Mouse (Mus musculus) heart, adult 2 months (tissue): Measurements from ENCODE around the gene Tent4b. TPM values are rescaled to one million over a fixed set of nuclear protein-coding genes. Genes with fewer than 3 reads are reported as not detected.
A peak's percentile ranks its signal among the peaks of the same experiment; 100 is the strongest.

Experiments used
- DNase-seq, 2 experiments: peaks; one replicate each; pipeline ENCODE4 v3.0.0; 2021
- H3K27ac ChIP-seq: fragments of 200-600 bp; 2 replicates; pipeline ENCODE4 v1.8.1; 2022
- H3K27me3 ChIP-seq: fragments of 200-500 bp; 2 replicates; pipeline ENCODE4 v1.6.1; 2012; ENCODE audit warnings: mild to moderate bottlenecking, low read length, inconsistent platforms, mixed read lengths; ENCODE audit not compliant: control insufficient read depth, insufficient read depth
- H3K36me3 ChIP-seq: fragments of 200-500 bp; 2 replicates; pipeline ENCODE4 v1.6.1; 2012; ENCODE audit warnings: low read length, inconsistent platforms; ENCODE audit not compliant: control insufficient read depth, insufficient read depth
- H3K4me1 ChIP-seq: fragments of 200-500 bp; 2 replicates; pipeline ENCODE4 v1.6.1; 2011; ENCODE audit warnings: low read length; ENCODE audit not compliant: control insufficient read depth, insufficient read depth
- H3K4me3 ChIP-seq: fragments of 200-600 bp; 2 replicates; pipeline ENCODE4 v1.8.1; 2022
- H3K79me2 ChIP-seq: fragments of 200-500 bp; replicated peaks from 2 replicates; pipeline ENCODE4 v1.6.1; 2012; ENCODE audit warnings: mild to moderate bottlenecking, inconsistent platforms, low read length, moderate library complexity, mixed read lengths; ENCODE audit not compliant: control insufficient read depth, insufficient read depth
- H3K9ac ChIP-seq: fragments of 200-500 bp; 2 replicates; pipeline ENCODE4 v1.6.1; 2012; ENCODE audit warnings: low read depth, mild to moderate bottlenecking, control low read depth, inconsistent platforms, low read length, mixed read lengths
- CTCF ChIP-seq: fragments of 200-600 bp; IDR thresholded peaks from 2 replicates; pipeline ENCODE4 v1.8.1; 2022; ENCODE audit warnings: antibody characterized with exemption, mild to moderate bottlenecking, moderate library complexity
- EP300 ChIP-seq: fragments of 200-500 bp; IDR thresholded peaks from 2 replicates; pipeline ENCODE4 v1.6.1; 2011; ENCODE audit warnings: low read depth, low read length, control low read depth; ENCODE audit not compliant: insufficient read depth
- POLR2A ChIP-seq: fragments of 200-500 bp; IDR thresholded peaks from 2 replicates; pipeline ENCODE4 v1.6.1; 2011; ENCODE audit warnings: mild to moderate bottlenecking, low read depth, low read length, control low read depth; ENCODE audit not compliant: insufficient read depth
- WGBS: fragments of 180-500 bp; shearing (Covaris S2); methylation state at CpG from one replicate; pipeline ENCODE4 v1.1.7; 2018; 5-methylcytosine and 5-hydroxymethylcytosine counted together
- intact Hi-C: fragments of 180-260 bp; cut with DNase I; formaldehyde crosslinking; loops from one replicate; pipeline ENCODE4 v1.15.1; 2025
- polyA plus RNA-seq: library from polyadenylated mRNA; depleted of rRNA; stranded (reverse); fragments of >200 nt; gene quantifications from 2 replicates; pipeline ENCODE4 v1.2.3, GENCODE M21; 2012
- total RNA-seq, 2 experiments: library from RNA; stranded (reverse); gene quantifications; 2 replicates each; pipeline ENCODE4 v1.2.3; 2021

Gene Tent4b
- total and polyA plus RNA-seq, 3 experiments: 14.3 to 19.2 (median 18.8) TPM

GRCm38 (mm10) chr8:88297976-88298732 is 99.1 kb downstream of the Tent4b start:
- H3K4me3 ChIP-seq: no peak overlapping the region
- peaks cover 3% of the 10 kb centered on the region; the same call in 1 of the 2 replicates for H3K4me1 ChIP-seq
- no peaks in the 10 kb centered on the region for H3K27me3 ChIP-seq
- H3K36me3 ChIP-seq: no peaks in the 10 kb centered on the region
- intact Hi-C loops: no loop called here
- no peak for TF ChIP-seq CTCF
- no peak for TF ChIP-seq POLR2A
- TF ChIP-seq EP300: no peak
- 34% methylated on average over 12 of the region's 12 CpGs for WGBS
- H3K79me2 ChIP-seq: no peaks in the 10 kb centered on the region
- peak in 1 of 2 experiments; percentile 68 for DNase-seq
- H3K27ac ChIP-seq: peak overlapping the region; percentile 15; the same call in 1 of the 2 replicates
- no peak overlapping the region for H3K9ac ChIP-seq

- H3K4me3 ChIP-seq: no peak overlapping the region
- H3K4me1 ChIP-seq: peaks cover 3% of the 10 kb centered on the region; the same call in 1 of the 2 replicates
- H3K79me2 ChIP-seq: no peaks in the 10 kb centered on the region
- H3K36me3 ChIP-seq: no peaks in the 10 kb centered on the region
- no peak overlapping the region for H3K9ac ChIP-seq
- DNase-seq: no peak
- WGBS: 86% methylated on average over 10 of the region's 10 CpGs
- intact Hi-C loops: no loop called here
- no peak overlapping the region; the same call in 1 of the 2 replicates for H3K27ac ChIP-seq
- TF ChIP-seq POLR2A: no peak
- H3K27me3 ChIP-seq: no peaks in the 10 kb centered on the region
These were observed 99.7 kb downstream of the Tent4b start for GRCm38 (mm10) chr8:88298733-88299103.

GRCm38 (mm10) chr8:88299907-88300603 is 101.0 kb downstream of the Tent4b start:
- Histone ChIP-seq H3K4me3 (no peak overlapping the region), H3K9ac (no peak overlapping the region), H3K27me3 (no peaks in the 10 kb centered on the region), H3K27ac (peak overlapping the region; percentile 31), H3K79me2 (no peaks in the 10 kb centered on the region), H3K36me3 (no peaks in the 10 kb centered on the region), H3K4me1 (peaks cover 3% of the 10 kb centered on the region; the same call in 1 of the 2 replicates)
- DNase-seq: peak in 1 of 2 experiments; percentile 67
- TF ChIP-seq POLR2A (no peak), CTCF (no peak), EP300 (no peak)
- WGBS: 65% methylated on average over 10 of the region's 10 CpGs
- intact Hi-C loops: no loop called here

GRCm38 (mm10) chr8:88301589-88302437 is 102.8 kb downstream of the Tent4b start:
- Histone ChIP-seq H3K79me2 (no peaks in the 10 kb centered on the region), H3K27ac (no peak overlapping the region), H3K9ac (no peak overlapping the region), H3K4me3 (no peak overlapping the region), H3K4me1 (peaks cover 3% of the 10 kb centered on the region; the same call in 1 of the 2 replicates), H3K36me3 (no peaks in the 10 kb centered on the region), H3K27me3 (no peaks in the 10 kb centered on the region)
- TF ChIP-seq CTCF: no peak
- TF ChIP-seq EP300: no peak
- no peak for DNase-seq
- WGBS: 72% methylated on average over 15 of the region's 15 CpGs
- intact Hi-C loops: no loop called here

GRCm38 (mm10) chr8:88305814-88306213 is 106.8 kb downstream of the Tent4b start:
- WGBS: 82% methylated on average over 4 of the region's 4 CpGs
- intact Hi-C loops: loop anchor here (5.0 kb wide), 1 partner anchor 34 kb away; the partner anchor contains the start of gene Adcy7

More at GRCm38 (mm10) chr8:88305814-88306213, 106.8 kb downstream of the Tent4b start:
- H3K4me1 ChIP-seq: peaks cover 1% of the 10 kb centered on the region; the same call in 1 of the 2 replicates
- no peak for DNase-seq
- H3K36me3 ChIP-seq: no peaks in the 10 kb centered on the region
- H3K4me3 ChIP-seq: no peak overlapping the region
- H3K27ac ChIP-seq: no peak overlapping the region
- no peaks in the 10 kb centered on the region for H3K27me3 ChIP-seq
- TF ChIP-seq CTCF (no peak), EP300 (no peak), POLR2A (no peak)
- H3K9ac ChIP-seq: no peak overlapping the region
- H3K79me2 ChIP-seq: no peaks in the 10 kb centered on the region
